Comparison of ENCODE assay signal across 8 mouse cellular contexts in the genomic region with DNA sequence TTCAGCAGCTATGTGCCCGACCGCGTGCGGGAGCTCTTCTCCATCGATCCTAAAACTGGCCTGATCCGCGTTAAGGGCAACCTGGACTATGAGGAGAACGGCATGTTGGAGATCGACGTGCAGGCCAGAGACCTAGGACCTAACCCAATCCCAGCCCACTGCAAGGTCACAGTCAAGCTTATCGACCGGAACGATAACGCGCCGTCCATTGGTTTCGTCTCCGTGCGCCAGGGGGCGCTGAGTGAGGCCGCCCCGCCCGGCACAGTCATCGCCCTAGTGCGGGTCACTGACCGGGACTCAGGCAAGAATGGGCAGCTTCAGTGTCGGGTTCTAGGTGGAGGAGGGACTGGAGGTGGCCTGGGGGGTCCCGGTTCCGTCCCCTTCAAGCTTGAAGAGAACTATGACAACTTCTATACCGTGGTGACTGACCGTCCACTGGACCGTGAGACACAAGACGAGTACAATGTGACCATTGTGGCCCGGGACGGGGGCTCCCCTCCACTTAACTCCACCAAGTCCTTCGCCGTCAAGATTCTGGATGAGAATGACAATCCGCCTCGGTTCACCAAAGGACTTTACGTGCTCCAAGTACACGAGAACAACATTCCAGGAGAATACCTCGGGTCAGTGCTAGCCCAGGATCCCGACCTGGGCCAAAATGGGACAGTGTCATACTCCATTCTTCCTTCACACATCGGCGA. TPM values are rescaled to one million over a fixed set of nuclear protein-coding genes. Genes with fewer than 3 reads are reported as not detected.
A peak's percentile ranks its signal among the peaks of the same experiment; 100 is the strongest.
DNase-seq lines count a peak whose midpoint lies in the region; ATAC-seq and TF ChIP-seq lines count a peak whose summit lies in the region.

No protein-coding gene starts in this region.

- no peak for ATAC-seq in heart, embryonic 13.5 days (ENCODE audit: extremely low read depth, insufficient number of reproducible peaks, low FRiP score, low TSS enrichment)
- peak; percentile 7; the same call in 1 of the 2 replicates for ATAC-seq in kidney, embryonic 14.5 days (ENCODE audit: low FRiP score, low TSS enrichment)
- no peak for ATAC-seq in midbrain, embryonic 15.5 days (replicated peaks)

- H3K4me2 ChIP-seq in heart, embryonic 13.5 days = peak overlapping the region; percentile 98
- H3K4me2 ChIP-seq in kidney, embryonic 14.5 days (replicated peaks; ENCODE audit: low read depth, low read length) = peak overlapping the region; percentile 82
- H3K4me2 ChIP-seq in midbrain, embryonic 15.5 days = peak overlapping the region; percentile 91

- no peaks in the 10 kb centered on the region for H3K4me1 ChIP-seq in embryonic fibroblast, embryonic 13.5 days (ENCODE audit: control insufficient read depth, insufficient read depth, low read length)
- peaks cover 30% of the 10 kb centered on the region for H3K4me1 ChIP-seq in heart, embryonic 13.5 days
- 0 out of 2 replicates have a peak, but pooled peaks cover 5% of the 10 kb centered on the region for H3K4me1 ChIP-seq in kidney, embryonic 14.5 days (ENCODE audit: control insufficient read depth, insufficient read depth, low read length)
- peaks cover 24% of the 10 kb centered on the region for H3K4me1 ChIP-seq in midbrain, embryonic 15.5 days

- 8% methylated on average over 45 of the region's 45 CpGs for WGBS in heart, embryonic 13.5 days
- WGBS in kidney, embryonic 14.5 days = 7% methylated on average over 45 of the region's 45 CpGs
- 7% methylated on average over 45 of the region's 45 CpGs for WGBS in midbrain, embryonic 15.5 days

- no peak overlapping the region for H3K27ac ChIP-seq in embryonic fibroblast, embryonic 13.5 days (ENCODE audit: insufficient read depth, low read length)
- H3K27ac ChIP-seq in heart, embryonic 13.5 days (replicated peaks) = no peak overlapping the region
- no peak overlapping the region for H3K27ac ChIP-seq in kidney, embryonic 14.5 days (ENCODE audit: low read depth, low read length)
- H3K27ac ChIP-seq in midbrain, embryonic 15.5 days = peak overlapping the region; percentile 81; the same call in 1 of the 2 replicates

- H3K27me3 ChIP-seq in heart, embryonic 13.5 days (replicated peaks) = peaks cover 38% of the 10 kb centered on the region
- peaks cover 31% of the 10 kb centered on the region for H3K27me3 ChIP-seq in kidney, embryonic 14.5 days (ENCODE audit: control insufficient read depth, insufficient read depth, low read length)
- H3K27me3 ChIP-seq in midbrain, embryonic 15.5 days (replicated peaks) = no peaks in the 10 kb centered on the region

- peak; percentile 37 to 46 for DNase-seq in left cerebral cortex, adult 18-20 months (ENCODE audit: low spot score in 2 of 2)
- DNase-seq in left cerebral cortex, adult 11 months (ENCODE audit: low spot score) = no peak
- peak; percentile 14 for DNase-seq in liver
- peak; percentile 23 to 62 for DNase-seq in urinary bladder, postnatal 4 days (ENCODE audit: low spot score in 2 of 2)

- no peaks in the 10 kb centered on the region for H3K9me3 ChIP-seq in heart, embryonic 13.5 days
- H3K9me3 ChIP-seq in kidney, embryonic 14.5 days (ENCODE audit: control insufficient read depth, low read length) = no peaks in the 10 kb centered on the region
- no peaks in the 10 kb centered on the region for H3K9me3 ChIP-seq in midbrain, embryonic 15.5 days

- TF ChIP-seq POLR2A in embryonic fibroblast, embryonic 13.5 days (IDR thresholded peaks at IDR 0.05; ENCODE audit: low read depth, low read length) = no peak

- H3K36me3 ChIP-seq in heart, embryonic 13.5 days = no peaks in the 10 kb centered on the region
- H3K36me3 ChIP-seq in kidney, embryonic 14.5 days (ENCODE audit: control insufficient read depth, insufficient read depth, low read length) = no peaks in the 10 kb centered on the region
- H3K36me3 ChIP-seq in midbrain, embryonic 15.5 days (replicated peaks) = no peaks in the 10 kb centered on the region

- H3K9ac ChIP-seq in heart, embryonic 13.5 days = no peak overlapping the region; the same call in 1 of the 2 replicates
- H3K9ac ChIP-seq in kidney, embryonic 14.5 days (ENCODE audit: low read depth, low read length) = 0 out of 2 replicates have a peak overlapping the region, but pooled peaks have one; percentile 18
- peak overlapping the region; percentile 68 for H3K9ac ChIP-seq in midbrain, embryonic 15.5 days

- peak; percentile 57 for TF ChIP-seq CTCF in embryonic fibroblast, embryonic 13.5 days (IDR thresholded peaks at IDR 0.05; ENCODE audit: borderline replicate concordance, insufficient read depth, low read length)

- H3K4me3 ChIP-seq in embryonic fibroblast, embryonic 13.5 days (ENCODE audit: insufficient read depth, low read length) = no peak overlapping the region
- H3K4me3 ChIP-seq in heart, embryonic 13.5 days = peak overlapping the region; percentile 68
- H3K4me3 ChIP-seq in kidney, embryonic 14.5 days (ENCODE audit: low read length) = peak overlapping the region; percentile 59
- peak overlapping the region; percentile 80 for H3K4me3 ChIP-seq in midbrain, embryonic 15.5 days

RNA-seq across cellular contexts. Expression of a gene that starts 3.7 kb away (rescaled TPM):
- total RNA-seq in left cerebral cortex, adult 18-20 months (2021) = 10 to 100 TPM; 26.1 to 30.5 TPM
- polyA plus RNA-seq in embryonic fibroblast, embryonic 13.5 days (2011; ENCODE audit: insufficient read length, low read depth, missing spikeins) = 0.27 and 0.61 TPM in 2 replicates
- polyA plus RNA-seq in heart, embryonic 13.5 days (2015; fragmentation: Nextera tagmentation; extraction: Ambion mirVana) = 2.3 and 2.5 TPM in 2 replicates
- 7.1 and 7.9 TPM in 2 replicates for polyA plus RNA-seq in kidney, embryonic 14.5 days (2014; fragmentation: Nextera tagmentation; extraction: Ambion mirVana)
- polyA plus RNA-seq in midbrain, embryonic 15.5 days (2015; fragmentation: Nextera tagmentation; extraction: Ambion mirVana) = 34.7 and 37.7 TPM in 2 replicates
